26 mouse cellular contexts compared by ENCODE assay signal in genomic region chr1:13927964-13928363, GRCm38 (mm10).
A peak's percentile ranks its signal among the peaks of the same experiment; 100 is the strongest.
DNase-seq lines count a peak whose midpoint lies in the region; ATAC-seq and TF ChIP-seq lines count a peak whose summit lies in the region.
"Had no signal": no experiment of that assay in that cellular context is flagged by ENCODE, and none has a peak within 500 bp of the region (broad histone marks: within the 10 kb centered on the region; RNA-seq: fewer than 3 reads in every experiment).

No protein-coding gene starts in this region.

- TF ChIP-seq CTCF in embryonic fibroblast, embryonic 13.5 days (IDR thresholded peaks at IDR 0.05; ENCODE audit: borderline replicate concordance, insufficient read depth, low read length) = no peak

- H3K4me3 ChIP-seq in embryonic fibroblast, embryonic 13.5 days (ENCODE audit: insufficient read depth, low read length) = no peak overlapping the region
- H3K4me3 ChIP-seq in limb, embryonic 12.5 days (replicated peaks) = no peak overlapping the region
- H3K4me3 ChIP-seq: embryonic facial prominence, embryonic 12.5 days; embryonic facial prominence, embryonic 15.5 days; erythroblast, embryonic 14.5 days; forebrain, embryonic 12.5 days; forebrain, embryonic 15.5 days; heart, adult 2 months; heart, embryonic 10.5 days; heart, embryonic 13.5 days; hindbrain, embryonic 12.5 days; hindbrain, embryonic 15.5 days had no signal

- intact Hi-C loops in heart, postnatal 25 days (cut with DNase I) = no loop called here

- H3K4me2 ChIP-seq in limb, embryonic 12.5 days = no peak overlapping the region
- H3K4me2 ChIP-seq: embryonic facial prominence, embryonic 12.5 days; embryonic facial prominence, embryonic 15.5 days; forebrain, embryonic 12.5 days; forebrain, embryonic 15.5 days; heart, embryonic 13.5 days; hindbrain, embryonic 12.5 days; hindbrain, embryonic 15.5 days had no signal

- no peak for TF ChIP-seq POLR2A in embryonic fibroblast, embryonic 13.5 days (IDR thresholded peaks at IDR 0.05; ENCODE audit: low read depth, low read length)

- 20% methylated on average over 2 of the region's 2 CpGs for WGBS in limb, embryonic 12.5 days

- peaks cover 6% of the 10 kb centered on the region; the same call in 1 of the 2 replicates for H3K27me3 ChIP-seq in limb, embryonic 12.5 days
- H3K27me3 ChIP-seq: embryonic facial prominence, embryonic 12.5 days; embryonic facial prominence, embryonic 15.5 days; forebrain, embryonic 12.5 days; forebrain, embryonic 15.5 days; heart, embryonic 13.5 days; hindbrain, embryonic 12.5 days; hindbrain, embryonic 15.5 days had no signal

- no peaks in the 10 kb centered on the region for H3K36me3 ChIP-seq in limb, embryonic 12.5 days
- H3K36me3 ChIP-seq: embryonic facial prominence, embryonic 12.5 days; embryonic facial prominence, embryonic 15.5 days; forebrain, embryonic 12.5 days; forebrain, embryonic 15.5 days; heart, embryonic 10.5 days; heart, embryonic 13.5 days; hindbrain, embryonic 12.5 days; hindbrain, embryonic 15.5 days had no signal

- peak; percentile 47 for DNase-seq in forelimb bud, embryonic 11.5 days (ENCODE audit: low read depth, low spot score)
- no peak for DNase-seq in heart, postnatal 25 days (ENCODE audit: low spot score)
- DNase-seq in spleen, postnatal 14 days (ENCODE audit: low spot score in 2 of 2) = no peak
- no peak for DNase-seq in neural tube, embryonic 10.5 days (ENCODE audit: extremely low spot score, low spot score)
- DNase-seq: adrenal gland, adult 8-10 months; adrenal gland, postnatal 36 days; cerebellum, adult 18-20 months; cerebellum, adult 9-10 months; cerebellum, postnatal 14 days; gastrocnemius, postnatal 10 days; gastrocnemius, postnatal 36 days; heart, adult 2 months; heart, postnatal 14 days had no signal

- H3K9me3 ChIP-seq in limb, embryonic 12.5 days = no peaks in the 10 kb centered on the region
- H3K9me3 ChIP-seq: embryonic facial prominence, embryonic 12.5 days; embryonic facial prominence, embryonic 15.5 days; forebrain, embryonic 12.5 days; forebrain, embryonic 15.5 days; heart, embryonic 10.5 days; heart, embryonic 13.5 days; hindbrain, embryonic 12.5 days; hindbrain, embryonic 15.5 days had no signal

- ATAC-seq in limb, embryonic 12.5 days (ENCODE audit: insufficient number of reproducible peaks, insufficient read depth, low FRiP score, low TSS enrichment, low read depth) = peak; percentile 69
- ATAC-seq: activated CD4-positive, CD25-positive, alpha-beta regulatory T cell, adult 4 months; CD4-positive, CD25-positive, alpha-beta regulatory T cell, adult 4 months; forebrain, embryonic 15.5 days had no signal

- peak overlapping the region; percentile 1; the same call in 1 of the 2 replicates for H3K27ac ChIP-seq in embryonic fibroblast, embryonic 13.5 days (ENCODE audit: insufficient read depth, low read length)
- no peak overlapping the region for H3K27ac ChIP-seq in limb, embryonic 12.5 days
- H3K27ac ChIP-seq: embryonic facial prominence, embryonic 12.5 days; embryonic facial prominence, embryonic 15.5 days; forebrain, embryonic 12.5 days; forebrain, embryonic 15.5 days; heart, adult 2 months; heart, embryonic 10.5 days; heart, embryonic 13.5 days; hindbrain, embryonic 12.5 days; hindbrain, embryonic 15.5 days had no signal

- H3K4me1 ChIP-seq in embryonic fibroblast, embryonic 13.5 days (ENCODE audit: control insufficient read depth, insufficient read depth, low read length) = peaks cover 8% of the 10 kb centered on the region
- peaks cover 4% of the 10 kb centered on the region for H3K4me1 ChIP-seq in limb, embryonic 12.5 days (replicated peaks)
- H3K4me1 ChIP-seq: embryonic facial prominence, embryonic 12.5 days; embryonic facial prominence, embryonic 15.5 days; forebrain, embryonic 12.5 days; forebrain, embryonic 15.5 days; hindbrain, embryonic 12.5 days; hindbrain, embryonic 15.5 days had no signal

- no peak overlapping the region for H3K9ac ChIP-seq in limb, embryonic 12.5 days (replicated peaks)
- H3K9ac ChIP-seq: embryonic facial prominence, embryonic 12.5 days; embryonic facial prominence, embryonic 15.5 days; forebrain, embryonic 12.5 days; forebrain, embryonic 15.5 days; heart, embryonic 13.5 days; hindbrain, embryonic 12.5 days; hindbrain, embryonic 15.5 days had no signal
